Mouse (Mus musculus): ENCODE measurements around the gene C5ar2.
"Not testable (repeated sequence)": the region's sequence is repeated elsewhere in the genome, so short reads cannot be mapped to it uniquely, and the experiment has no call there.

The C5ar2 gene

GRCm38 (mm10) chr7:16244067-16244466 lies at the start of gene C5ar2:
Gene C5ar2, minus strand, starts transcription at chr7:16244154.
- no peak for DNase-seq

- DNase-seq = no peak
These were observed 43.8 kb upstream of the C5ar2 start for GRCm38 (mm10) chr7:16287791-16288190.

- DNase-seq = no peak
These were observed 43.1 kb upstream of the C5ar2 start for GRCm38 (mm10) chr7:16287016-16287415.

- peak; percentile 97 for DNase-seq
These were observed 42.3 kb upstream of the C5ar2 start, which contains the start of gene Ccdc9 for GRCm38 (mm10) chr7:16286026-16286961. Gene Ccdc9, minus strand, starts transcription at chr7:16286795.

GRCm38 (mm10) chr7:16285450-16286025 lies 41.6 kb upstream of the C5ar2 start:
- DNase-seq = peak; percentile 57

GRCm38 (mm10) chr7:16284904-16285303 lies 41.0 kb upstream of the C5ar2 start:
- DNase-seq = no peak

- DNase-seq = no peak
These were observed 40.0 kb upstream of the C5ar2 start for GRCm38 (mm10) chr7:16284001-16284400.

GRCm38 (mm10) chr7:16282334-16282733 lies 38.4 kb upstream of the C5ar2 start:
- no peak for DNase-seq

GRCm38 (mm10) chr7:16280721-16281120 lies 36.8 kb upstream of the C5ar2 start:
- no peak for DNase-seq

- DNase-seq = no peak
These were observed 31.3 kb upstream of the C5ar2 start for GRCm38 (mm10) chr7:16274922-16275890.

GRCm38 (mm10) chr7:16273766-16274140 lies 29.8 kb upstream of the C5ar2 start:
- DNase-seq = no peak

GRCm38 (mm10) chr7:16273081-16273765 lies 29.3 kb upstream of the C5ar2 start, which contains the start of gene Inafm1:
Gene Inafm1, minus strand, starts transcription at chr7:16273617.
- DNase-seq = peak; percentile 85

GRCm38 (mm10) chr7:16272681-16273080 lies 28.7 kb upstream of the C5ar2 start:
- peak; percentile 76 for DNase-seq

GRCm38 (mm10) chr7:16271139-16271538 lies 27.2 kb upstream of the C5ar2 start:
- DNase-seq = no peak

- not testable (repeated sequence) for DNase-seq
These were observed 22.6 kb upstream of the C5ar2 start for GRCm38 (mm10) chr7:16266593-16266992.

GRCm38 (mm10) chr7:16265856-16266255 lies 21.9 kb upstream of the C5ar2 start:
- DNase-seq = no peak

GRCm38 (mm10) chr7:16263843-16264242 lies 19.9 kb upstream of the C5ar2 start:
- no peak for DNase-seq

- DNase-seq = peak; percentile 78
These were observed 19.2 kb upstream of the C5ar2 start for GRCm38 (mm10) chr7:16263015-16263787.

- no peak for DNase-seq
These were observed 17.1 kb upstream of the C5ar2 start for GRCm38 (mm10) chr7:16261097-16261496.

GRCm38 (mm10) chr7:16259110-16259590 lies 15.2 kb upstream of the C5ar2 start, which contains the start of gene C5ar1:
Gene C5ar1, minus strand, starts transcription at chr7:16259540.
- DNase-seq = no peak

- DNase-seq = no peak
These were observed 13.9 kb upstream of the C5ar2 start for GRCm38 (mm10) chr7:16257830-16258229.
